Mouse (Mus musculus) midbrain, embryonic 10.5 days (tissue): ENCODE measurements around the gene Prdm10. TPM values are rescaled to one million over a fixed set of nuclear protein-coding genes. Genes with fewer than 3 reads are reported as not detected.

ENCODE experiments used
- DNase-seq: peaks from one replicate; pipeline ENCODE4 v3.0.0-alpha.2; 2017; ENCODE audit warnings: low spot score
- H3K27ac ChIP-seq: fragments of 300-500 bp; sonication (generic); replicated peaks from 2 replicates; pipeline ENCODE4 v1.5.1; 2016; ENCODE audit warnings: mild to moderate bottlenecking
- H3K27me3 ChIP-seq: fragments of 300-500 bp; sonication (generic); 2 replicates; pipeline ENCODE4 v1.6.1; 2016; ENCODE audit warnings: low read depth, mild to moderate bottlenecking; ENCODE audit not compliant: poor library complexity, severe bottlenecking
- H3K36me3 ChIP-seq: fragments of 300-500 bp; sonication (generic); 2 replicates; pipeline ENCODE4 v1.6.1; 2016; ENCODE audit warnings: mild to moderate bottlenecking, moderate library complexity
- H3K4me1 ChIP-seq: fragments of 300-500 bp; sonication (generic); 2 replicates; pipeline ENCODE4 v1.6.1; 2016
- H3K4me3 ChIP-seq: fragments of 300-500 bp; sonication (generic); 2 replicates; pipeline ENCODE4 v1.5.1; 2016; ENCODE audit warnings: mild to moderate bottlenecking, moderate library complexity
- H3K9me3 ChIP-seq: fragments of 300-500 bp; sonication (generic); replicated peaks from 2 replicates; pipeline ENCODE4 v1.6.1; 2016; ENCODE audit warnings: mild to moderate bottlenecking
- WGBS: fragments of 180-500 bp; shearing (Covaris S2); methylation state at CpG from one replicate; pipeline ENCODE4 v1.1.7; 2016; 5-methylcytosine and 5-hydroxymethylcytosine counted together
- polyA plus RNA-seq: library from polyadenylated mRNA; unstranded; fragments of >200 nt; fragmentation: Nextera tagmentation; extraction: Ambion mirVana; gene quantifications from 2 replicates; pipeline ENCODE4 v1.2.1, GENCODE M21; 2016

The Prdm10 gene
- polyA plus RNA-seq, 1 experiment from 2014 or later: 7.3 TPM

DNA sequence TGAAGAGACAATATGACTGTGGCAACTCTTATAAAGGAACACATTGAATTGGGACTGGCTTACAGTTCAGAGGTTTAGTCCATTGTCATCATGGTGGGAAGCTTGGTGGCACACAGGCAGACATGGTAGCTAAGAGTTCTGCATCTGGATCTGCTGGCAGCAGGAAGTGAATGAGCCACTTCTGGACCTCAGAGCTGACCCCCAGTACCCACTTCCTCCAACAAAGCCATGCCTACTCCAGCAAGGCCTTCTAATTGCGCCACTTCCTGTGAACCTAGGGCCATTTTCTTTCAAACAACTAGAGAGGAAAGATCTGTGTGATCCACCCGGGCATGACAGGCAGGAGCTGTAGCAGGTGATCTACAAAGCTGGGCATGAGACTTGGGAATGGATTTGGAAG is 72.4 kb downstream of the Prdm10 start:
- Histone ChIP-seq H3K4me1 (no peaks in the 10 kb centered on the region), H3K36me3 (peaks cover 61% of the 10 kb centered on the region), H3K4me3 (no peak overlapping the region), H3K9me3 (no peaks in the 10 kb centered on the region), H3K27me3 (no peaks in the 10 kb centered on the region), H3K27ac (no peak overlapping the region)
- WGBS: 76% methylated on average over 2 of the region's 2 CpGs
- no peak for DNase-seq

DNA sequence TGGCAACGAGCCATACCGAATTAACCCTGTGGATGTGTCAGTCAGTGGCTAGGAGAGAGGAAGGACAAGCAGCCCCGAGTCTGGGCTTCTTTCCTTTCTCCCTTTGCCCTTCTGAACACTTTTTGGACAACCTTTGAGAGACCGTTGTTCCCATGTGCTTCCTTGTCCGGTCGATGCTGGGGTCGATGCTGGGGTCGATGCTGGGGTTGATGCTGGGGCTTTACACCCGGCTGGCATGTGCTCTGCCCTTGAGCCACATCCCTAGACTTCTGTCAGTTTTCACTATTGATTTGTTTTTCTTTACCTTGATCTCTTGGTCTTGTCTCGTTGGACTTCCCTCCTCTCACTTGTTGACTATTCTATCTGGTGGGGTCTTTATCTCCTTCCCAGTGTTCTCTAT is 73.2 kb downstream of the Prdm10 start:
- 91% methylated on average over 10 of the region's 10 CpGs for WGBS
- no peak overlapping the region for H3K27ac ChIP-seq
- no peaks in the 10 kb centered on the region for H3K27me3 ChIP-seq
- no peak overlapping the region for H3K4me3 ChIP-seq
- no peak for DNase-seq
- no peaks in the 10 kb centered on the region for H3K4me1 ChIP-seq
- no peaks in the 10 kb centered on the region for H3K9me3 ChIP-seq
- H3K36me3 ChIP-seq: peaks cover 69% of the 10 kb centered on the region

DNA sequence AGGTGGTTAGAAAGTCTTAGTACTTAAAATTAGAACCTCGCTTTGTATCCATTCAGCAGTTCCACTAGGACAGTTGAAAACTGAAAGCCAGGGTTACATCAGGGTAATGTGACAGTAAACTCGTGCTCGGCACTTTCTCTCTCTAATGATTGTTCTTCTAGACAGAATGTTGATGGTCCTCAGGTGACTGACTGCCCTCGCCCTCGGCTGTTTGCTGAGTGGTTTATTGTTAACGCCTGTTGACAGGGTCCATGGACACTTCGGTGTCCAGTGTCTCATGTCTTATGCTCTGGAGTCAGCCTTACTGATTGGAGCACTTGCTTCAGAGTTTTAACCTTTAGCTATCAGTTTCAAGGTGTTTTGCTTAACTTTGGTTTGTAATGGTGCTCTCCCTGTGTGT is 73.7 kb downstream of the Prdm10 start:
- H3K4me3 ChIP-seq: no peak overlapping the region
- H3K36me3 ChIP-seq: peaks cover 72% of the 10 kb centered on the region
- 89% methylated on average over 7 of the region's 7 CpGs for WGBS
- DNase-seq: no peak
- no peaks in the 10 kb centered on the region for H3K9me3 ChIP-seq
- H3K4me1 ChIP-seq: no peaks in the 10 kb centered on the region
- no peak overlapping the region for H3K27ac ChIP-seq
- H3K27me3 ChIP-seq: no peaks in the 10 kb centered on the region

DNA sequence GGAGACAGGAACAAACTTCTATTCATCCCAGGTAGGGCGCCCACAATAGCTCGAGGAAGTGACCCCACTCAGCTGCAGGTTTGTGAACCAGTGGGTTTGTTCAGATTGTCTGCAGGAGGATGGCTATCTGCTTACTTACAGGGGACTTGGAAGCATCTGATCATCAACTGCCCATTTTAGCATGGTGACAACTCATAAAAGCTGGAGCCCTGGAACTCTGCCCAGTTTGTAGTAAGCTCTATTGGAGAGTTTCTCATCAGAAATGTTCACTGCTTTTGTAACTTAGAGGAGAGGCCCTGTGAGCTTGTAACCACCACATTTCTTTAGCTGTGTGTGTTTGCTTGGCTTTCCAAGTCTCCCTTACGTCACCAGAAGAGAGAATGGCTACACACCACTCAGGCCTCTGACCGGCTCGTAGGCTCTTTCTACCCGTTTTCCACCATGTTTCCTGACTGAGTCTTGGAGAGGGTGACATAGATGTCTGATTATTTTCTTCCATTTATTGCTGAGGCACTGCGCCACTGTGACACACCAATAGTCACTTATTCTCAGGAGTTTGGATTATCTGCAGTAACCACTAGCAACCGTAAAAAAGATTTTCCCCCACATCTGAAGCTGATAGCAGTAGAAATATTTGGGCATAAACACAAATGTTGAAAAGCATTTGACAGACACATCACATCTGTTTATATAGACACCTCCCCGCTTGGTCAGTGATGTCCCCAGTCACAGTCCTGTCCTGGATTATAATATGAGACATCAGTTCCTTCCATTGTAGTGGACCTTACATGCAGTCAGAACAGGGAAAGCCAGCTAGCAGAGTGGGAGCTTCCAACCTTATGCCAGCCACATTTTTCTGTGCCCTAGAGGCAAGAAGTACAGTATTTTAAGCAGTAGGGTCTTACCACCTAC is 83.6 kb downstream of the Prdm10 start:
- Histone ChIP-seq H3K36me3 (peaks cover 71% of the 10 kb centered on the region), H3K4me3 (no peak overlapping the region), H3K9me3 (no peaks in the 10 kb centered on the region), H3K27me3 (no peaks in the 10 kb centered on the region), H3K27ac (no peak overlapping the region), H3K4me1 (no peaks in the 10 kb centered on the region)
- no peak for DNase-seq
- WGBS: 89% methylated on average over 9 of the region's 9 CpGs

DNA sequence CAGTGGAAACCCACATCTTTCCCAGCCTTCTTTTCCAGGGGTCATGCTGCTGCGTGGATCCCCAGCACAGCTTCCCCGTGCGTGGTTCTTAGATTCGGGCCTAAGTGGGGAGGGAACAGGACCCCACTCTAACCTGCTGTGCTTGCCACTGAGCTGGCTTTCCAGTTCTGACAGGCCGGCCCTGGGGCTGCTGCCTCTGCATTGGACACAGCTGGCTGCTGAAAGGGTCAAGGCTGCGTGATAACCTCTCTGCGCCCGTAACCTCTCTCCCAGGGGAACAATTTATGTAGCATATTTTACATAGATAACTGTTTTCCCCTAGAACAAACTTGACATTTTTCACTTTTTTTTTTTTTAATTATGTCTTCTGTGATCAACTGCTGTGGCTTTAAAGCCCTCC is 84.7 kb downstream of the Prdm10 start:
- H3K4me1 ChIP-seq: no peaks in the 10 kb centered on the region
- no peak overlapping the region for H3K27ac ChIP-seq
- no peaks in the 10 kb centered on the region for H3K27me3 ChIP-seq
- peaks cover 62% of the 10 kb centered on the region for H3K36me3 ChIP-seq
- 90% methylated on average over 8 of the region's 8 CpGs for WGBS
- no peak overlapping the region for H3K4me3 ChIP-seq
- H3K9me3 ChIP-seq: no peaks in the 10 kb centered on the region
- DNase-seq: no peak

DNA sequence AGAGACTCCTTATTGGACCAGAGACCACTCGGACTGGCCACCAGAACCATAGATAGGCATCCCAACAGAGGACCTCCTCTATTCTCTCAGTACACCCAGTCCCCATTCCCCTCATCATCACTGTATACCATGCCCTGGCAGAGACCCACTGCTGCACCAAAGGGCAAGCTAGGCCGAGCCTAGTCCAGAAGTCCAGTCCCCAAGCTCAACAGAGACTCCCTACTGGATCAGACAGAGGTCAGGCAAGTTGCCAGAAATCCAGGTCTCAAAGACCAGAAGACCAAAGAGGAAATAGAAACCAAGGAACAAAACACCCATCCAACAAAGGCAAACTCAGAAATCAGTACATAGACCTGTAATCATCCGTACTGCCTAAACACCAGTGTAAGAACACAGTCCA is 91.4 kb downstream of the Prdm10 start:
- peaks cover 17% of the 10 kb centered on the region; the same call in 1 of the 2 replicates for H3K9me3 ChIP-seq
- WGBS: 96% methylated on average over 3 of the region's 3 CpGs
- no peaks in the 10 kb centered on the region for H3K4me1 ChIP-seq
- H3K36me3 ChIP-seq: peaks cover 52% of the 10 kb centered on the region
- no peak overlapping the region for H3K4me3 ChIP-seq
- H3K27ac ChIP-seq: no peak overlapping the region
- no peaks in the 10 kb centered on the region for H3K27me3 ChIP-seq
- no peak for DNase-seq

DNA sequence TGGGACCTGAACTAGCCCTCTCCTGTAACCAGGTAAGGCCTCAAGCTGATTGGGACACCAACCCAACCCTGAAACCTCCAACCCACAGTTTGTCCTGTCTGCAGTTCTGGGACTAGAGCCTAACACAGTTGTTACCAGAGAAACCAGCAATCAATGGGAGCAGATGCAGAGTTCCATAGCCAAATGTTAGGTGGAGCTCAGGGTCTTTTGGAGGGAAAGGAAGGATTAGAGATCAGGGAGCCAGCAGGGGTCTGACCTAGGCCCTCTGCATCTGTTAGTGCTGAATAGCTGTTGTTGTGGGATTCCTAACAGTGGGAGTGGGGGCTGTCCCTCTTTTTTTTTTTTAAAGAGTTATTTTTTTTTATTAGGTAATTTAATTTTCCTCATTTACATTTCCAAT is 96.3 kb downstream of the Prdm10 start:
- Histone ChIP-seq H3K4me3 (no peak overlapping the region), H3K36me3 (peaks cover 48% of the 10 kb centered on the region), H3K27me3 (no peaks in the 10 kb centered on the region), H3K9me3 (peaks cover 17% of the 10 kb centered on the region; the same call in 1 of the 2 replicates), H3K4me1 (no peaks in the 10 kb centered on the region), H3K27ac (no peak overlapping the region)
- no peak for DNase-seq

DNA sequence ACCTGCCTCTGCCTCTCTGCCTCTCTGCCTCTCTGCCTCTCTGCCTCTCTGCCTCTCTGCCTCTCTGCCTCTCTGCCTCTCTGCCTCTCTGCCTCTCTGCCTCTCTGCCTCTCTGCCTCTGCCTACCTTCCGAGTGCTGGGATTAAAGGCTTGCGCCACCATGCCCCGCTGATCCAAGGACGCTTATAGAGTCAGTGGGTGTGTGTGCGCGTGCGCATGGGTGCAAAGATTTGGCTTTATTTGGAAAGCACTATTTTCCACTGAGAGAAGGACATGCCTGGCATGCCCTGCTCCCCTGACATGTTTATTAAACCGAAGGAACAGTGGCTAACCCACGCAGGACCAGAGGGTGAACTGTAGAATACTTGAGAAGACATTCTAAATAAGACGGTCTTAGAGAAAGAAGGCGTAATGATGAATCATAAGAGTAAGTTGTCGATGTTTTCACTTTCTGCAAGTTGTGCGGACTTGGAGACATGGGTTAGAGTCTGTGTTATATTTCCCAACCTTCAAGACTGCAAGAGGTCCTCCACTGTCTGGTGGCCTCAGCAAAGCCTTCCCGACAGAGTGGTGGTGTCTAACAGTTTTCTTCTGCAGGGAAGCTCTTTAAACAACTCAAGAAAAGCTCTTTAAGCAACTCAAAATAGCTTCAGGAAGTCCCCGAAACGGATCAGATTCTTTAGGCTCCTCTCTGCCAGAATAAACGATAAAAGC is 104.6 kb downstream of the Prdm10 start:
- Histone ChIP-seq H3K4me3 (peak overlapping the region; percentile 97; the same call in 1 of the 2 replicates), H3K4me1 (peaks cover 16% of the 10 kb centered on the region), H3K27ac (no peak overlapping the region), H3K27me3 (no peaks in the 10 kb centered on the region), H3K9me3 (no peaks in the 10 kb centered on the region), H3K36me3 (peaks cover 17% of the 10 kb centered on the region)
- WGBS: 84% methylated on average over 17 of the region's 17 CpGs
- no peak for DNase-seq

DNA sequence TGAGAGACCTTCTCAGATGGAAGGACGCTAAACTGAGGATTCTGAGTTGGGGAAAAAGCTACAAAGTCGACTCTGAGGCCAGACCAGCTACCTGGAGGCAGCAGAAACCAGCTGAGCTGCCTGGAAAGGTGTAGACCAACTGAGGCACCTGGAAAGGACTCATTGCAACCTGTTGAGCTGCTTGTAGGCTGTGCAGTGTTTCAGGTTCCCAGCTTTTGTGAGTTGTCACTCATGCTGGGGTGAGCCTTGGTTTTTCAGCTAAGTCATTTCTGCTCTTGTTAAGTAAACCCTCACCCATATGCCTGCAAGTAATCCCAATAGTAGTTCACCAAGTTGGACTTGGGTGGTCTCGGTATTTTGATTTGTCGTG is 105.1 kb downstream of the Prdm10 start:
- DNase-seq: no peak
- Histone ChIP-seq H3K36me3 (peaks cover 22% of the 10 kb centered on the region), H3K27me3 (no peaks in the 10 kb centered on the region), H3K4me1 (peaks cover 16% of the 10 kb centered on the region), H3K9me3 (no peaks in the 10 kb centered on the region), H3K27ac (peak overlapping the region; percentile 94), H3K4me3 (peak overlapping the region; percentile 97)
- WGBS: 30% methylated on average over 4 of the region's 4 CpGs

DNA sequence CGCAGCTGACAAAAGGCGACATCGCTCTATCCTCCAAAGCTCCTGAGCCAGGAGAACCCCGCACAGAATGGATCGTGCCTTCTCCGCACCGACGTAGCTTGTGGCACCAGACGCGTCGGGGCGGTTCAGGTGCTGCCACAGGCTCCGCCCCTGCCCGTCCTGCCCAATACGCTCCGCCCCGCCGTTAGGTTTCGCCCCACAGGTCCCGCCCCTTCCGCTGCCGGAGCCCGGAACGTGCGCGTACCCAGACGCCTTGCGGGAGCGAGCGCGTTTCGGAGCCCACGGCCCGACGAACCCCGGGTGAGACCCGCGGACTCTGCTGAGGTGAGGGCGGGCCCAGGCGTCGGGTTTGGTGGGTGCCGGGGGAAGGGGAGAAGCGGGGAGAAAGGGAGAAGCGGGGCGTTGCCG is 105.6 kb downstream of the Prdm10 start, which contains the start of gene Nfrkb:
Gene Nfrkb (plus strand): TSS at position 246 of the 408 bp plus-strand sequence.
- H3K36me3 ChIP-seq: peaks cover 25% of the 10 kb centered on the region
- no peaks in the 10 kb centered on the region for H3K9me3 ChIP-seq
- DNase-seq: peak; percentile 96
- H3K4me3 ChIP-seq: peak within 1 kb of the TSS; percentile 97
- no peaks in the 10 kb centered on the region for H3K27me3 ChIP-seq
- H3K27ac ChIP-seq: peak within 1 kb of the TSS; percentile 94
- under 1% methylated on average over 46 of the region's 46 CpGs for WGBS
- peaks cover 16% of the 10 kb centered on the region for H3K4me1 ChIP-seq

DNA sequence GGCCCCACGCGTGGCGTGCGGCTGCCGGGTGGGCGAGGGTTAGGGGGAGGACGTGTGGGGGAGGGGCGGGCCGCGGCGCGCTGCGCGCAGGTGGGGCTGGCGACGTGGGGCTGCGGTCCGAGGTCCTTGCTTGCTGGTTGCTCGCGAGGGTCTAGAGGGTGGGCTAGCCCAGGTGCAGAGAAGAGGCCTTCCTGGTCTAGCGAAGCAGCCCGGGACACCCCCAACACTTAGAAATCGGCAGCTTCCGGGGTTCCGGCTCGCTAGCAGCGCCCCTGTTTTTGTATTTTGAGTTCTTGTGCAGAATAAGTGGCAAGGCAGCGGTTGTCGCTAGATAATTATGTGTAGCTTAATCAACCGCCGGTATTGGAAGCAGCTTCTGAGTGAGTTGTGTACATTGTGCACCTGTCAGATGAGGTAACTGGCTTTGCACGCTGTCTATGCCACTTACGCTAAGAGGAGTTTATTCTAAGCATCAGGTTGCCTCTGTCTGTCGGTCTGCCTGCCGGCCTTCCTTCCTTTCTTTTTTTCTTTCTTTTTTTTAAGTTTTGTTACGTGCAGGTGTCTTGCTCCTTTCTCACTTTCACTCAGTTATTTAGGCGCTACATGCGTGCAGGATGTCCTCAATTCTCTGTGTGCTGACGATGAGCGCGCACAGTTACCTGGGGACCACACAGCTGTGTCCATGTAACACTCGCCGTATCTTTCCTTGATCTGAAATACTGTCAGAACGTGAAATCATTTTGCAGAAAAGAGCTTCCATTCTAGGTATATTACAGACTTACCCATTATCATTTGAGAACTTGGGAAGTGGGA is 106.2 kb downstream of the Prdm10 start:
- Histone ChIP-seq H3K27me3 (no peaks in the 10 kb centered on the region), H3K4me3 (peak overlapping the region; percentile 97), H3K36me3 (peaks cover 31% of the 10 kb centered on the region), H3K9me3 (no peaks in the 10 kb centered on the region), H3K27ac (peak overlapping the region; percentile 94), H3K4me1 (peaks cover 16% of the 10 kb centered on the region)
- WGBS: 11% methylated on average over 43 of the region's 44 CpGs
- DNase-seq: no peak

DNA sequence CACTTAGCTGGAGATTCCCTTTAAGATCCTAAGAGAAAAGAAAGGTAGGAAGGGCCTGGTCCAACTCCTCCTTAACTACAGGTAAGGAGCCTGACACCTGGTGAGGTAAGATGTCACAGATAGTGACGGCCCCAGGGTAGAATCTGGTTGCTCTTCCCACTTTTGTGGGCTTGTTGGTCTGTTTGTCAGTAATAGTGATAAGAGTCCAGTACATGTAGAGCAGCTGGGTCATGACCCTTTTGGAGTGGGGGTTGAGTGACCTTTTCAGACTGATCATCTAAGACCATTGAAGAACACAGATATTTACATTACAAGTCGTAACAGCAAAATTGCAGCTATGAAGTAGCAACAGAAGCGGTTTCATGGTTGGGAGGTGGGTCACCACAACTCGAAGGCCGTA is 106.9 kb downstream of the Prdm10 start:
- 94% methylated on average over 5 of the region's 5 CpGs for WGBS
- no peak for DNase-seq

More for the DNA sequence above, 106.9 kb downstream of the Prdm10 start:
- Histone ChIP-seq H3K27me3 (no peaks in the 10 kb centered on the region), H3K27ac (no peak overlapping the region), H3K9me3 (no peaks in the 10 kb centered on the region), H3K4me3 (peak overlapping the region; percentile 97), H3K36me3 (peaks cover 37% of the 10 kb centered on the region), H3K4me1 (peaks cover 16% of the 10 kb centered on the region)
